Mouse (Mus musculus) adrenal gland, postnatal 25 days (tissue): ENCODE results near the gene Bcor. TPM values are rescaled to one million over a fixed set of nuclear protein-coding genes. Genes with fewer than 3 reads are reported as not detected.
A peak's percentile ranks its signal among the peaks of the same experiment; 100 is the strongest.

Source experiments
- DNase-seq: peaks from one replicate; pipeline ENCODE4 v3.0.0; 2021; ENCODE audit warnings: mixed read lengths
- long read RNA-seq: library from polyadenylated mRNA; stranded (forward); transcript quantifications from one replicate; pipeline ENCODE4 v2.0.0, GENCODE M21; 2021
- total RNA-seq: library from RNA; stranded (reverse); gene quantifications from 2 replicates; pipeline ENCODE4 v1.2.3, GENCODE M21; 2021

Gene Bcor
- total RNA-seq = 22.0 and 22.7 TPM in 2 replicates
- long read RNA-seq, partial matches to known transcripts = 14 of 21 reads
- long read RNA-seq, other reads (novel, unspliced or antisense) = 7 of 21 reads

- DNase-seq = peak; percentile 70
Measured at GRCm38 (mm10) chrX:12159981-12160656, at the start of gene Bcor. Bcor (minus strand) TSS chrX:12160355.

GRCm38 (mm10) chrX:12202951-12203350, 42.8 kb upstream of the Bcor start:
- DNase-seq = no peak

- DNase-seq = no peak
Measured at GRCm38 (mm10) chrX:12201111-12201510, 41.0 kb upstream of the Bcor start.

- DNase-seq = no peak
Measured at GRCm38 (mm10) chrX:12195234-12195919, 35.2 kb upstream of the Bcor start.

GRCm38 (mm10) chrX:12192343-12192742, 32.2 kb upstream of the Bcor start:
- no peak for DNase-seq

- no peak for DNase-seq
Measured at GRCm38 (mm10) chrX:12189511-12189910, 29.4 kb upstream of the Bcor start.

- no peak for DNase-seq
Measured at GRCm38 (mm10) chrX:12175198-12175960, 15.2 kb upstream of the Bcor start.

GRCm38 (mm10) chrX:12170128-12170527, 10.0 kb upstream of the Bcor start:
- no peak for DNase-seq

- DNase-seq = no peak
Measured at GRCm38 (mm10) chrX:12164591-12165529, 4.7 kb upstream of the Bcor start.

GRCm38 (mm10) chrX:12159534-12159881, 647 bp downstream of the Bcor start:
- DNase-seq = peak; percentile 27

GRCm38 (mm10) chrX:12158821-12159533, 1.2 kb downstream of the Bcor start:
- no peak for DNase-seq

GRCm38 (mm10) chrX:12158244-12158820, 1.8 kb downstream of the Bcor start:
- peak; percentile 77 for DNase-seq

- DNase-seq = peak; percentile 67
Measured at GRCm38 (mm10) chrX:12157331-12157930, 2.7 kb downstream of the Bcor start.

GRCm38 (mm10) chrX:12155842-12156291, 4.3 kb downstream of the Bcor start:
- peak; percentile 33 for DNase-seq

GRCm38 (mm10) chrX:12155068-12155840, 4.9 kb downstream of the Bcor start:
- no peak for DNase-seq

GRCm38 (mm10) chrX:12153141-12154095, 6.7 kb downstream of the Bcor start:
- DNase-seq = no peak

- no peak for DNase-seq
Measured at GRCm38 (mm10) chrX:12151996-12152904, 7.9 kb downstream of the Bcor start.
